Mouse (Mus musculus): ENCODE results near the gene Zc3hc1. TPM values are rescaled to one million over a fixed set of nuclear protein-coding genes. Genes with fewer than 3 reads are reported as not detected.
A peak's percentile ranks its signal among the peaks of the same experiment; 100 is the strongest.

Zc3hc1 gene
- 55.6 and 71.2 TPM in 2 replicates for polyA plus RNA-seq (2016; fragmentation: Nextera tagmentation; extraction: Ambion mirVana)

DNA sequence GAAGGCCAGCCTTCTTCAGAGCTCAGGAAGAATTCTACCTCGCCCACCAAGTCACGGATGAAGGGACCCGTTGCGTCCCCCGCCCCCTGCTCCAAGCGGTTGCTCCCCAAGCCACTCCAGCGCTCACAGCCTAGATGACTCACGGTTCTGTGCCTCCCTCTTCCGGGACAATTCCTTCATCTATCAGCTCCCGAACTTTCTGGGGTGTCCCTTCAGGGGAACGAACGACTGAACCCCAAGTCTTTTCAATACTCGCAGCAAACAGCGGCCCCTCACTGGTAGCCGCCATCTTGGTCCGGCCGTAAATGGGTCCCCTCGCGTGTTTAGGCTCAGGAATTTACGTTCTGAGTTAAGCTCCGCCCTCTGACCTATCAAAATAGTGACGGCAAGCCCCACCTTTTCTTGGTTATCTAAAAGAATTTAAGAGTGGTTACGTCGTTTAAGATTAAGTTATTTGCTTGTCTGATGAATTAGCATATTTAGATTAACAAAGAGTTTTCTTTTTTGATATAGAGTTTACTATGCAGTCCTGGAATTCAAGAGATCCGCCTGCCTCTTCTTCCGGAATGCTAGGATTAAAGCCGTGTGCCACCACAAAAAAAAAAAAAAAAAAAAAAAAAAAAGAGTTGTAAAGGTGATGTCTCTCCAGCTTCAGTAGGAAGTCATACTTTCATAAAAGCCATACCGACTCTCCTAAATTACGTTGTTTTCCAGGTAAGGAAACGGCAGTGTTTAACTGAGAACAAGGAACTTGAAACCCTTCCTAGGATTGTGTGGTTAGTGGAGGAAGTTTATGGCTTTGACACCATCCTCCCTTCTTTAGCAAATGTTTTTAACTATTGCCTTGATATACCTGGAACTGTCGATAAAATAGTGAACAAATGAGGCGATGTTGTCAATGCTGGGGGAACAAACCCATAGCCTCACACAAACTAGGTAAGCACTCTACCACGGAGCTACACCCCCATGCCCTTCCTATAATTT, at the start of gene Zc3hc1:
Gene Zc3hc1 (minus strand): TSS at position 315 of the 984 bp plus-strand sequence.
- H3K27ac ChIP-seq = peak within 1 kb of the TSS; percentile 89

DNA sequence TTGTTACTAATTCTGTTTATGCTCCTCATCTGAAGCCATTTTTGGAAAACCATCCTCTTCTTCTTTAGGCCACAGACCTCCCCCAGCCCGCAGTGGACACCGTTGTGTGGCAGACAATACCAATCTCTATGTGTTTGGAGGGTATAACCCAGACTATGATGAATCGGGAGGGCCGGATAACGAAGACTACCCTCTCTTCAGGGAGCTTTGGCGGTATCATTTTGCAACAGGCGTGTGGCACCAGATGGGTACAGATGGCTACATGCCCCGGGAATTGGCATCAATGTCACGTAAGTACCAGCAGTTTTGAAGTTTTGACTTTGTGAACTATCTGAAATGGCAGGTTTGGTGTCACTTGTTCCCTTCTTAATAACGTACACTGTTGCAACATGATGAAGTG, 48.7 kb upstream of the Zc3hc1 start:
- Histone ChIP-seq H3K36me3 (peaks cover 53% of the 10 kb centered on the region), H3K27ac (no peak overlapping the region), H3K9me3 (no peaks in the 10 kb centered on the region), H3K27me3 (ENCODE audit: insufficient read depth, poor library complexity, severe bottlenecking) (no peaks in the 10 kb centered on the region), H3K4me1 (peaks cover 15% of the 10 kb centered on the region), H3K4me3 (no peak overlapping the region)
- WGBS = 96% methylated on average over 10 of the region's 10 CpGs
- no peak for DNase-seq (ENCODE audit: low spot score)

More for the DNA sequence above, at the start of gene Zc3hc1:
- Histone ChIP-seq H3K9me3 (no peaks in the 10 kb centered on the region), H3K27me3 (ENCODE audit: insufficient read depth, poor library complexity, severe bottlenecking) (no peaks in the 10 kb centered on the region), H3K36me3 (peaks cover 14% of the 10 kb centered on the region), H3K4me3 (peak within 1 kb of the TSS; percentile 84), H3K4me1 (0 out of 2 replicates have a peak, but pooled peaks cover 3% of the 10 kb centered on the region)
- WGBS = 15% methylated on average over 33 of the region's 33 CpGs
- peak; percentile 93 for DNase-seq (ENCODE audit: low spot score)

DNA sequence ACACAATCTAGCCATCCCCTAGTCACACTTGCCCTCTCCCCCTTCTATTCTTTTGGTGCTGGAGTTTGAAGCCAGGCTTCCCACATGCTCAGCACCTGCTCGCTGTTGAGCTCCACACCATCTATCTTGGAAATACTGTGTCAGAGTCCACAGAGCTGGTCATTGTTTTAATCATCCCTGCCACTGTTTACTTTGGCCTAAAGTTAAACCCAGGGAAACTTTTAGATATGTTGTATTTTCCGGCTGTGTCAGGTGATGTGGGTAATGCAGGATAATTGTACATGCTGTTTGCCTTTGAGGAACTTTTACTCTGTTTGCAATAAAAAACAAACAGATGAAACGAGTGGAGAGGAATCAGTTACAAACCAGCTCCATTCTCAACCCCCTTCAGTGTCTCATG, 46.2 kb upstream of the Zc3hc1 start:
- Histone ChIP-seq H3K9me3 (no peaks in the 10 kb centered on the region), H3K36me3 (peaks cover 27% of the 10 kb centered on the region), H3K4me3 (no peak overlapping the region), H3K27me3 (ENCODE audit: insufficient read depth, poor library complexity, severe bottlenecking) (no peaks in the 10 kb centered on the region), H3K4me1 (peaks cover 19% of the 10 kb centered on the region), H3K27ac (no peak overlapping the region)
- no peak for DNase-seq (ENCODE audit: low spot score)
- 66% methylated on average over 3 of the region's 3 CpGs for WGBS

DNA sequence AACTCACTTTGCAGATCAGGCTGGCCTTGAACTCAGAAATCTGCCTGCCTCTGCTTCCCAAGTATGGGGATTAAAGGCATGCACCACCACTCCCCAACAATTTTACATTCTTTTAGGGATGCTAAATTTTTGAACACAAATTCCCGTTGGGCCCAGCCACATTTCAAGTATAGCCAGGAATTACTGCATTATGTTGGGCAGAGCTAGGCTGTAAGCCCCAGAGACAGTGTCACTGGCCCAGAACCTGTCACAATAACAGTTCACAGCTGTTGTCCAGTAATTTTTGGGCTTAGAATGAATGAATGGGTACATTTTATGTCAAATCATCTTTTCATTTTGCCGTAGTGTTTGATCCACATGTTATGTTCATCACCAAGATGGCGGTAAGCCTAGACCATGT, 45.6 kb upstream of the Zc3hc1 start:
- no peaks in the 10 kb centered on the region for H3K27me3 ChIP-seq (ENCODE audit: insufficient read depth, poor library complexity, severe bottlenecking)
- H3K4me3 ChIP-seq = no peak overlapping the region

DNA sequence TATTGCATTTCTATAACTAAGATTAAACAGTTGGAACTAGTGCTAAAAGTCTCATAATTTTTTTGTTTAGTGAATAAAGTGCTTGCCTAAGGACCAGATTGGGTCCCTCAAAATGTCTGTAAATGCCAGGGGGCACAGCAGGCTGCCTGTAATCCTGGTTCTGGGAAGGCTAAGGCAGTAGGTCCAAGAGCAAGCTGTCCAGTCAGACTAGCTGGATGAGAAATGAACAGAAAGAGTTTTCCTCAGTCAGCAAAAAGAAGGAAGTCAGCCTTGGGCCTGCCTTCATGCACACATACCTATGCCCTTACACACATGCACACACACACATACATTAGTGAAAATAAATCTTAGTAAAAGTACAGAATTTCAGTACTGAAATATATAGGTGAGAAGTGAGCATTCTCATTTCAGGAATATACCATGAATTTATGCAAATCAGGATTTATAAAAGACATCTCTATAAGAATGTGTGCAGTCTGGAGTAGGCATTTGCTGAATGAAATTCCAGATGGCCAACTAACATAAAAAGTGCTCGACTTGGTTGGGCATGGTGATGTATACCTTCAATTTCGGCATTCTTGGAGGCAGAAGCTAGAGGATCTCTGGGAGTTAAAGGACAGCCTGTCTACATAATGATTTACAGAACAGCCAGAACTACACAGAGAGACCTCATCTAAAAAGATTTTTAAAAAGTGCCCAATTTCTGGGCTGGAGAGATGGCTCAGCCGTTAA, 41.8 kb upstream of the Zc3hc1 start:
- Histone ChIP-seq H3K36me3 (no peaks in the 10 kb centered on the region; the same call in 1 of the 2 replicates), H3K27me3 (ENCODE audit: insufficient read depth, poor library complexity, severe bottlenecking) (no peaks in the 10 kb centered on the region), H3K27ac (no peak overlapping the region), H3K4me1 (peaks cover 22% of the 10 kb centered on the region), H3K9me3 (no peaks in the 10 kb centered on the region), H3K4me3 (no peak overlapping the region)
- DNase-seq (ENCODE audit: low spot score) = no peak
- 66% methylated on average over 3 of the region's 3 CpGs for WGBS

More for the DNA sequence above, 45.6 kb upstream of the Zc3hc1 start:
- no peak for DNase-seq (ENCODE audit: low spot score)
- Histone ChIP-seq H3K4me1 (peaks cover 21% of the 10 kb centered on the region), H3K27ac (no peak overlapping the region), H3K9me3 (no peaks in the 10 kb centered on the region), H3K36me3 (peaks cover 22% of the 10 kb centered on the region)
- 92% methylated on average over 3 of the region's 3 CpGs for WGBS

DNA sequence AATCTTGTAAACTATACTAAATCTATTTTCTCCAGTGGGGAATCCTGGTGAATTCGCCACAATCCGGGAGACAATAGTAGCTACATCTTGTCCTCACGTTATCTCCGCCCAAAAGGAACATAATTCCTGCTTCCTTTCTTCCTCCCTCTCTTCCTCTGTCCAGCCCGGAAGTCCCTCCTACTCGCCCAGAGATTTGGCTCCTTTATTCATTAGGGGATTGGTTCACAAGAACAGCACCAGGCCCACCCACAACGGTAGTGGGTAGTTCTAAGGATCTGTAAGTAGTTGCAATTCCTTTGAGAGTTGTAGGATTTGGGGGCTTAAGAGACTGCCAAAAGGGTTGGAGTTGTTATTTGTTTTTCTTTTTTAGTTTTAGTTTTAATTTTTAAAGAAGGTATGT, 26.0 kb upstream of the Zc3hc1 start:
- no peak for DNase-seq (ENCODE audit: low spot score)
- no peak overlapping the region for H3K4me3 ChIP-seq
- no peaks in the 10 kb centered on the region for H3K27me3 ChIP-seq (ENCODE audit: insufficient read depth, poor library complexity, severe bottlenecking)
- peaks cover 43% of the 10 kb centered on the region for H3K36me3 ChIP-seq
- H3K9me3 ChIP-seq = no peaks in the 10 kb centered on the region
- WGBS = 81% methylated on average over 7 of the region's 7 CpGs
- peaks cover 6% of the 10 kb centered on the region; the same call in 1 of the 2 replicates for H3K4me1 ChIP-seq
- H3K27ac ChIP-seq = no peak overlapping the region

DNA sequence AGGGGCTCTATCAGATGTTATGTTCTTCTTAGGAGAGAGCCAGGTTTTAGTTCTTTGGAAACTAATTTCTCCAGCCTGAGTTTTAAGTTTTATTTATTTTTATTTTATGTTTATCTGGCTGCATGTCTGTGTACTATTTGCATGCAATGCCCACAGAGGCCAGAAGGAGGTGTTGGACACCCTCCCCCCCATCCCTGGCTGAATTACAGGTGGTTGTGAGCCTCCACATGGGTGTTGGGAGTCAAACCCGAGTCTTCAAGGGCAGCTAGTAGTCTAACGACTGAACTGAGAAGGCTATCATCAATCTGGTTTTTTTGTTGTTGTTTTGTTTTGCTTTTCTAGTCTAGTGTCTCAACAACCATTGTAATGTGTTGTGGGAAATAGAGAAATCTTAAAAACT, 25.3 kb upstream of the Zc3hc1 start:
- no peak for DNase-seq (ENCODE audit: low spot score)
- WGBS = 90% methylated on average over 2 of the region's 2 CpGs
- Histone ChIP-seq H3K36me3 (peaks cover 36% of the 10 kb centered on the region), H3K9me3 (no peaks in the 10 kb centered on the region), H3K4me1 (peaks cover 6% of the 10 kb centered on the region; the same call in 1 of the 2 replicates), H3K4me3 (no peak overlapping the region), H3K27ac (no peak overlapping the region), H3K27me3 (ENCODE audit: insufficient read depth, poor library complexity, severe bottlenecking) (no peaks in the 10 kb centered on the region)

DNA sequence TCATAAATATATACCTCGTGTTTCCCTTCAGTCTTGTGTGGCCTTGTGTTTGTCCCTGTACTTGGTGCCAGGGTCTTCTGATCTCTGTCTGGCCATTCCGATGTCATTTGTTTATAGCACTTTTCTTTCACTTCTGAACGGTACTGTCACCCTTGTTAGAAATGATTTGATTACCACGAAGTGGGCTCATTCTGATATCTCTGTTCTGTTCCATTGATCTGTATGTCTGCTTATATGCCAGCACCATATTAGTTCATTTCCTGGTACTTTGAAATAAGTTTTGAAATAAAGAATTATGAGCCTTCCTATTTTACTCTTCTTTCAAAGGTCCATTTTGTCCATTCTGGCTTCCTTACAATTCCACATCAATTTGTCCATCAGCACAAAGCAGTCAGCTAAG, 20.5 kb upstream of the Zc3hc1 start:
- DNase-seq (ENCODE audit: low spot score) = no peak
- Histone ChIP-seq H3K27me3 (ENCODE audit: insufficient read depth, poor library complexity, severe bottlenecking) (no peaks in the 10 kb centered on the region), H3K4me1 (no peaks in the 10 kb centered on the region), H3K27ac (no peak overlapping the region), H3K36me3 (peaks cover 12% of the 10 kb centered on the region; the same call in 1 of the 2 replicates), H3K4me3 (no peak overlapping the region), H3K9me3 (no peaks in the 10 kb centered on the region)
- whole genome bisulfite sequencing = 85% methylated on average over 4 of the region's 4 CpGs

DNA sequence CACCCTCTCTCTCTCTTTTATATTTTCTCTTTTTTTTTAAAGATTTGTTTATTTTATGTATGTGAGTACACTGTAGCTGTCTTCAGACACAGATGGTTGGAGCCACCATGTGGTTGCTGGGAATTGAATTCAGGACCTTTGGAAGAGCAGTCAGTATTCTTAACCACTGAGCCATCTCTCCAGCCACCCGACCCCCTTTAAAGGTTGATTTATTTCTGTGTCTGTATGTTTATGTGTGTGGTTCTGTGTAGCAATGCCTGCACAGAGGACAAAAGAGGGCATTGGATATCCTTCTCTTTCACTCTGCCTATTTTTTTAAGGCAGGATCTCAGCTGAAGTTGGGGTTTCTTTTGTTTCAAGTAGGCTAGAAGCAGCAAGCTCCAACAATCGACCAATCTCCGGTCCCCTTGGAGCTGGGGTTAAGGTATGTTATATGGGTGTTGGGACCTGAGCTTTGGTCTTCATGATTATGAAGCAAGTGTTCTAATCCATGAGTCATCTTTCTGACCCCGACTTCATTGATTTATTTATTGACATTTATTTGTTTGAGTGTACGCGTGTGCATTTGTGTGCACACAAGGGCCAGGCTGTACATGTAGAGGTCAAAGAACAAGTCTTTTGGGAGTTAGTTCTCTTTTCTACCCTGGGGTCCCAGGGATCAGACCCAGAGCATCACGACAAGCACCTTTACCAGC, 18.7 kb upstream of the Zc3hc1 start:
- 91% methylated on average over 7 of the region's 7 CpGs for WGBS
- H3K9me3 ChIP-seq = no peaks in the 10 kb centered on the region
- H3K36me3 ChIP-seq = peaks cover 12% of the 10 kb centered on the region; the same call in 1 of the 2 replicates

DNA sequence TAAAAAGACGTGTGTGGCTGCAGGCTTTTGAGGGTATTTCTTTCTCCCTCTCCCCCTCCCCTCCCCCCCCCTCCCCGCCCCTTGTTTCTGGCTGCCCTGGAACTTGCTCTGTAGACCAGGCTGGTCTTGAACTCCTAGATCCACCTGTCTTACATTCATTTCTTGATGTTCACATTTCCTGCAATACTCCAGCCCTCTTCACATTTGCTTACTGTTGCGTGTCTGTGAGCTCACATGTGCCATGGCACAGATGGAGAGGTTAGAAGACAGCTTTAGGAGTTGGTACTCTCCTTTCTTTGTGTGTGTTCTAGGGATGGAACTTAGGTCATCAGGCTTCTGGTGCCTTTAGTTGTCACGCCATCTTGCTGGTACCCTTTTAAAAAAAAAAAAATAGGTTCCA, 17.4 kb upstream of the Zc3hc1 start:
- H3K27me3 ChIP-seq (ENCODE audit: insufficient read depth, poor library complexity, severe bottlenecking) = no peaks in the 10 kb centered on the region
- DNase-seq (ENCODE audit: low spot score) = no peak
- no peaks in the 10 kb centered on the region for H3K9me3 ChIP-seq
- H3K4me3 ChIP-seq = no peak overlapping the region
- no peak overlapping the region for H3K27ac ChIP-seq
- peaks cover 4% of the 10 kb centered on the region; the same call in 1 of the 2 replicates for H3K4me1 ChIP-seq
- peaks cover 12% of the 10 kb centered on the region; the same call in 1 of the 2 replicates for H3K36me3 ChIP-seq
- 88% methylated on average over 4 of the region's 4 CpGs for WGBS

More for the DNA sequence above, 18.7 kb upstream of the Zc3hc1 start:
- Histone ChIP-seq H3K4me1 (no peaks in the 10 kb centered on the region; the same call in 1 of the 2 replicates), H3K27ac (no peak overlapping the region), H3K27me3 (ENCODE audit: insufficient read depth, poor library complexity, severe bottlenecking) (no peaks in the 10 kb centered on the region), H3K4me3 (no peak overlapping the region)
- DNase-seq (ENCODE audit: low spot score) = no peak

DNA sequence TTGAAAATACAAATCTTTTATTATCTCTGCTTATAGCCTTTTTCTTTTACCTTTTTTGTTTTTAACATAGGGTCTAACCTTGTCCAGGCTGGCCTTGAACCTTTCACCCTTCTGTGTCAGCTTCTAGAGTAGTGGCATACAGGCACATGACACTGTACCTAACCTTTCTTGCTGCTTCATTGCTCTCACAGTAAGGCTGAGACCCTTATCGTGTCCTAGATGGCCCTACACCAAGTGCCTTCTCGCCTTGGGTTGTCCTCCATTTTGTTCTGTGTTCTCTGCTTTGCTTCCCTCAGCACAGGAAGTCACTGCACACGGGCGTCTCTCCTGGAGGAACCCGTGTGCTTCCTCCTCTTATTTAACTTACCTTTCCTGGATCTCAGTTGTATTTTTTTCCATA, 13.8 kb upstream of the Zc3hc1 start:
- Histone ChIP-seq H3K27me3 (ENCODE audit: insufficient read depth, poor library complexity, severe bottlenecking) (no peaks in the 10 kb centered on the region), H3K36me3 (peaks cover 7% of the 10 kb centered on the region; the same call in 1 of the 2 replicates), H3K9me3 (no peaks in the 10 kb centered on the region), H3K4me3 (no peak overlapping the region), H3K4me1 (peaks cover 4% of the 10 kb centered on the region; the same call in 1 of the 2 replicates), H3K27ac (no peak overlapping the region; the same call in 1 of the 2 replicates)
- no peak for DNase-seq (ENCODE audit: low spot score)
- 73% methylated on average over 5 of the region's 5 CpGs for WGBS

DNA sequence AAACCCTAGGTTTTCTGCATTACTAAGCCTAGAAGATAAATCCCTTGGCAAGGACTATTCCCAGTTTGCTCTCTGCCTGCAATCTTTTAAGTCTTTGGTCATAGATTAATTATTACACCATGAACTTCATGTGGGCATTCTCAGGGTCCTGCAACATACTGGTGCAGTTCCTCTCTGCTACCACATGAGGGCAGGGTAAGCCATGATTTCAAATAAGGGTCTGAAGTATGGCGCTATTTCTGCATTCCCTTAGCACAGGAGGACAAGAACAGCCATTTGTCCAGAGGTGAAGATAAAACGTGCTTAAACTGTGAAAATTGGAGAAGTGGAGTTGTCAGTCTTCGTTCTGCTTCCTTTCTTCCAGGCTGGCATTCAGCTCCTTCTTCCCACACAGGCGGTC, 12.6 kb upstream of the Zc3hc1 start:
- 24% methylated on average over 4 of the region's 4 CpGs for WGBS
- peak overlapping the region; percentile 100 for H3K4me3 ChIP-seq
- no peaks in the 10 kb centered on the region for H3K9me3 ChIP-seq
- peak; percentile 83 for DNase-seq (ENCODE audit: low spot score)
- H3K27ac ChIP-seq = peak overlapping the region; percentile 59; the same call in 1 of the 2 replicates
- peaks cover 7% of the 10 kb centered on the region; the same call in 1 of the 2 replicates for H3K36me3 ChIP-seq
- peaks cover 4% of the 10 kb centered on the region; the same call in 1 of the 2 replicates for H3K4me1 ChIP-seq
- H3K27me3 ChIP-seq (ENCODE audit: insufficient read depth, poor library complexity, severe bottlenecking) = no peaks in the 10 kb centered on the region
